Mouse (Mus musculus): Measurements from ENCODE around the gene Olfr288.
A peak's percentile ranks its signal among the peaks of the same experiment; 100 is the strongest.

The Olfr288 gene

DNA sequence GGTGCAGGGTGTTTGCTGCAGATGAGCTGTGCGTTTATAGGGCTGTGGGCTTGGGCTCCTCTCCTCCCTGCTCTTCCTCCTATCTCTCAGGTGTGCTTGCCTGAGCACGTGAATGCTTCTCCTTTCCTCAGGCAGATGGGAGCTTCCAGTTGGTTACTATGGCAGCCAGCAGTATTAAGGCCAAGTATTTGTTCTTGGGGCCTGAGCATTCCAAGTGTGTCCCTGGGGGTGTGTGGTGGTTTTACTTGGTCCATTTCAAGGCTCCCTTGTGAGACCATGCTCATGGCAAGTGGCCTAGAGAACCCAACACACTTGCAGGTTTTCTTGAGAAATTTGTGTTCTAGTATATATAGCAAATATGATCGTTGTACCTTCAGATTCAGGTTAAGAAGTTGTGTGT is at the start of gene Olfr288:
TSS of gene Olfr288 (minus strand) at position 101 of the 400 bp plus-strand sequence.
- no peak for DNase-seq (ENCODE audit: low spot score)

DNA sequence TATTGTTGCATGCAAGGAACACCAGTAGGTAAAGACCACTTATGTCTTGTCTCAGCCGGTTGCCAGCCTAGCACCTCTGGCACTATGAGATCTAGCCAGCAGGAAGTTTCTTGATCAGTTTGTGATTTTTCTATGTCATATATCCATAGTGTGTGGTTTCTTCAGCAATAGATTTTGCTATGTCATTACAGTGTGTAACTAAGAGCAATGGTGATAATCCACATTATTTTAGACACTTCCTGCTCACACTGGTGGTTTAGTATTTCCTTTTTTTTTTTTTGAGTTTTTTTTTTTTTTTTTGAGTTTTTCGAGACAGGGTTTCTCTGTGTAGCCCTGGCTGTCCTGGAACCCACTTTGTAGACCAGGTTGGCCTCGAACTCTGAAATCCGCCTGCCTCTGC is 40.1 kb upstream of the Olfr288 start:
- DNase-seq (ENCODE audit: low spot score): no peak

DNA sequence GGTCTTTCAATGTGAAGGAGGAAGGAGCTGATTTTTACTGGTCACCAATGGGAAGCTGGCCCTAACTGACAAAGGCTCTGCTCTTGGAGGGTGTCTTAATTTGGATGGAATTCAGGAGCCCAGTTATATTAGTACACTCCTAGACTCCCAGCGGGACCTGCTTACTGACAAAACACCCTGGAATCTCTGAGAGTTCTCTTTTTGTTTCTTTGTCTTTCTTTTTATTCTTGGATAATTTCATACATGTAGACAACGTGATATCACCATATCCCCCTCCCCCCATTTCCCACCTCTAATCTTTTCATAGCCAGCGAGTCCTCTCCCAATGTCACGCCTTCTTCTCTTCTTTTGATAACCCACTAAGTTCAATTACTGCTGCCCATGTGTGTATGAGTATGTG is 39.0 kb upstream of the Olfr288 start, which contains the start of gene Olfr286:
TSS of gene Olfr286 (minus strand) at position 101 of the 400 bp plus-strand sequence.
- no peak for DNase-seq (ENCODE audit: low spot score)

DNA sequence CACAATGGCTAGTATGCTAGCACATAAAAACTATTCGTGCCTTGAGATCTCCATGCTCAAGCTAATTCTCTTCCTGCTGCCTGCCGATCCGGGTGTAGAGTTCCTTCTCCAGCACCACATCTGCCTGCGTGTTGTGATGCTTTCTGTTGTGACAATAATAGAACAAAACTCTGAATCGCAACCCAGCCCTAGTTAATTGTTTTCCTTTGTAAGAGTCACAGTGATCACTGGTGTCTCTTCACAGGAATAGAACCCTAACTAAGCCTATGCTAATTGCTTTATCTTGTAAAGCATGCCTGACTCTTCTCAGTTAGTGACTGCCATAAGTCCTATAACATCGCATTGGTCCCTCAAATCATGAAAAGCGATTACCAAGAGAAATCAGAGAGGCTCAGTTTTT is 30.8 kb upstream of the Olfr288 start:
- DNase-seq (ENCODE audit: low spot score): no peak

DNA sequence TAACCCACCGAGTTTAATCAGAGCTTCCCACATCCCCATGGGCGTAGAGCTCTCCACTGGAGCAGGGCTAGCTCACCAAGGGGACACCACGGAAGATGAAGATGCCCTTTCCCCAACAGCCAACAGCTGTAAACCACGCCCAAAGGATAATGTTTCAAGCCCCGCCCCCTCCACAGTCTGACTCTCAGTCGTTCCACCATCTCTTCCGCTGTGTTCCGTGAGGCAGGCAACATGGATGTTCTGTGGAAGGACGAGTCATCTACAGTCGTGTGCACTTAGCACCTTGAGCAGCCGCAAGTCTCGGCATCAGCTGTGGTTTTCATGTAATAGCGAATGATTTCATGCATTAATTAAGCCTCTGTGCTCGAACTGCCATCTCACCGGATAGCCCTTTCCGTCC is 30.3 kb upstream of the Olfr288 start:
- no peak for DNase-seq (ENCODE audit: low spot score)

- no peak for DNase-seq (ENCODE audit: low spot score)
Observed at GRCm38 (mm10) chr15:98222377-98222776, 27.0 kb upstream of the Olfr288 start.

- DNase-seq (ENCODE audit: low spot score): no peak
Observed at GRCm38 (mm10) chr15:98220877-98221276, 25.5 kb upstream of the Olfr288 start, which contains the start of the genes Gm44579 and Olfr287. Gene Gm44579, minus strand, starts transcription at chr15:98220977. Gene Olfr287, minus strand, starts transcription at chr15:98221056.

DNA sequence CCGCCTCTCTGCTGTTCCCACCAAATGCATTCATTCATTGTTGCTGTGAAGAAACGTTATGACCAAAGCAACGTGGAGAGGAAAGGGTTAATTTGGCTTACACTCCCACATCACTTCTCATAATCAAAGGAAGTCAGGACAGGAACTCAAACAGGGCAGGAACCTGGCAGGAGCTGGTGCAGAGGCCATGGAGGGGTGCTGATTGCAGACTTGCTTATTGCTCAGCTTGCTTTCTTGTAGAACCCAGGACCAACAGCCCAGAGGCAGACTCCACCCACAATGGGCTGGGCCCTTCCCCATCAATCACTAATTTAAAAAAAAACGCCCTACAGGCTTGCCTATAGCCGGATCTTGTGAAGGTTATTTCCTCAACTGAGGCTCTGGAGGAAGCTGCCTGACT is 18.8 kb upstream of the Olfr288 start:
- DNase-seq (ENCODE audit: low spot score): no peak

- DNase-seq (ENCODE audit: low spot score): no peak
Observed at GRCm38 (mm10) chr15:98213336-98213870, 18.1 kb upstream of the Olfr288 start.

DNA sequence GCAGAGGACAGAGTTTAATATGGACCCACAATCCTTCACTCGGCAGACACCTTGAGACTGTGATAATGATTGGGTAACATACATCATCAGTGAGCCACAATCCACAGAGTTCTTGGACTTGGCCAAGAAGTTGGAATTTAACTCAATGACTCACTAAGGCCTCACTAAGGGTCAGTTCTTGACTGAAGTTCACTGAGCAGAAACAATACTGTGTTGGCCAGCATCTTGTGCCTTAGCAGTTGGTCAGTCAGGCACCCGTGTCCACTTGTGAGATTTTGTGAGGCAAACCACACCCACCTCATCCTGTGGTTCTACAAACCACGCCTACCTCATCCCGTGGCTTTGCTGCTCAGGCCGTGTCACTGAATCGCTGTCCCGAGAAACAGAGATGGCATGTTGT is 14.3 kb upstream of the Olfr288 start:
- no peak for DNase-seq (ENCODE audit: low spot score)

- DNase-seq (ENCODE audit: low spot score): no peak
Observed at GRCm38 (mm10) chr15:98184456-98184855, 10.9 kb downstream of the Olfr288 start.

GRCm38 (mm10) chr15:98181856-98182570 is 13.3 kb downstream of the Olfr288 start:
- DNase-seq (ENCODE audit: low spot score): no peak

- peak; percentile 98 for DNase-seq (ENCODE audit: low spot score)
Observed at GRCm38 (mm10) chr15:98181132-98181711, 14.1 kb downstream of the Olfr288 start.

GRCm38 (mm10) chr15:98180567-98181131 is 14.7 kb downstream of the Olfr288 start:
- peak; percentile 34 for DNase-seq (ENCODE audit: low spot score)

DNA sequence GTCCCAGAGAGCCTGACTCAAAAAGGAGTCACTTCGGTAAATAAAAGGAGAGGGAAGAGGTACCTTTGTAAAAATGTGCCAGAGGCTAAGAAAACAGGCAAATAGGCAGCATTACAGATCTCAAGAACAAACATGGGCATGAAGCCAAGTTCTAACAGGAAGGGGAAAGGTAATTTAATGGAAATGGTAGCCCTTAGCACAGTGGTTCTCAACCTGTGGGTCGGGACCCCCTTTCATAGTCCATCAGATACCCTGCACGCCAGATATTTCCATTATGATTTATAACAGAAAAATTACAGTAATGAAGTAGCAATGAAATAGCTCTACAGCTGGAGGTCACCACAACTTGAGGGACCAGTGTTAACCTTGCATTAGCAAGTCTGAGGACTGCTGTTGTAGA is 18.0 kb downstream of the Olfr288 start:
- DNase-seq (ENCODE audit: low spot score): no peak

GRCm38 (mm10) chr15:98173821-98174220 is 21.5 kb downstream of the Olfr288 start:
- peak; percentile 80 for DNase-seq (ENCODE audit: low spot score)

DNA sequence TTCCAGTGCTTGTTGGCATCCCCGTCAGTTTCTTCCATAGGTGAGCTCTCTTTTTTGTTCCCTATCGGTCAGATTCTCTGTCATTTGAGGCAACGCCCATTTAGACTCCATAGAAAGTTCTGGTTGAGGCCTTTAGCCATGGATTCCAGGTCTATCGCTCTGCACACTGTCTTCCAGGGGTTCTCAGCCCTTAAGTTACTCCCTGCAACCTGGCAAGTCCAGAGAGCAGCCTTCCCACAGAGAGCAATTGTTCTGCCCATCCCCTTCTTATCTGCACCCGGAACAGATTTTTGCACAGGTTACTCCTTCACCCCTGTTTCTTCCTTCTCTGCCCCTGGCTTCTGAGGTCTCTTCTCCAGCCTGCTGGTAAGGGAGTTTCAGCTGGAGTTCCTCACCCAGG is 23.2 kb downstream of the Olfr288 start:
- DNase-seq (ENCODE audit: low spot score): no peak

DNA sequence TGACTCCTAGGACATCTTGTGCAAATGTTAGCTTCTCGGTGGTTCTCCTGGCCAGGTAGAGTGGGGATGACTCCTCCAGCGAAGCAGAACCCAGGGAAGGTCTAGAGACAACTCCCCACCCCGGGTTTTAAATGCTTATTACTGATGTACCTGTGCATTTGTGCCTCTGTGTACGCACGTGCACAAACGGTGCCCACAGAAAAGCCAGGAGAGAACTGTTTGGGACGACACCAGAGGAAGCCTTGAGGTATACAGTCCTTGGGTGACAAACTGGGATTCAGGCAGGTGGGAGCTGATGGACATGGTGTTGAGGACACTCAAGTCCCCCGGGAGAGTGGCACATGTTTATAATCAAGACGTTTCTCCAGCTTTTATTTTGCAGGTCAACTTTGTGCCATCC is 24.4 kb downstream of the Olfr288 start:
- no peak for DNase-seq (ENCODE audit: low spot score)

DNA sequence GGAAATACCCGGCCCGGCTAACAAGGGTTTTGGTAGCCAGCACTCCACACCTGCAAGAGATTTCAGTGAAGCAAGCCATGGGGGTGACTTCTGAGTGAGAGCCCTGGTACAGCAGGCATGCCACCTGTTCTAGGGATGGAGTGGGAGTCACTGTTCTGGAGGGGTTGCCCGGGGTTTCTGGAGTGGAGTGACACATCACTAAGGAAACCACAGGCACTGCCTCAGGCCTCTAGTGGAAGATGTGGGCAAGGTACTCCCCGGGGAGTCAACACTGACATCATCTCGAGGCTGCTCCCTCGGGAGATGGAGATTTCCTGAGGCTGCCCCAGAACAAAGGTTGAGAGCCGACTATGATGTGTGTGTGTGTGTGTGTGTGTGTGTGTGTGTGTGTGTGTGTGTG is 25.0 kb downstream of the Olfr288 start:
- peak; percentile 96 for DNase-seq (ENCODE audit: low spot score)

DNA sequence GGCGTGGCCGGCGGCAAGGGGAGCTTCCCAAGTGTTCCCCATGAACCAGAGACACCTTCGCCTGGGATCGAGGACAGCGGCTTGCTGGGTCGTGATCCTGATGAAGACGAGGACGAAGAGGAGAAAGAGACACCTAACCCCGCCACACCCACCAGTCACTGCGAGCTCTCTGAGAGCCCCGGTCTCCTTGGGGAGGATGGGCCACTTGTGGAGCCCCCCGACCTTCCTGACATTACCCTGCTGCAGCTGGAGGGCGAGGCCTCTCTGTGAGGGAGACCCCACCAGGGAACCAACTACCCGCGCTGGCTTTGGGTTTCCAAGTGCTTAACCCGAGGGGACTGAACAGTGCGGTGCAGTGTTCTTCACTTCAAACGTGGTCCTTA is 26.7 kb downstream of the Olfr288 start:
- no peak for DNase-seq (ENCODE audit: low spot score)

DNA sequence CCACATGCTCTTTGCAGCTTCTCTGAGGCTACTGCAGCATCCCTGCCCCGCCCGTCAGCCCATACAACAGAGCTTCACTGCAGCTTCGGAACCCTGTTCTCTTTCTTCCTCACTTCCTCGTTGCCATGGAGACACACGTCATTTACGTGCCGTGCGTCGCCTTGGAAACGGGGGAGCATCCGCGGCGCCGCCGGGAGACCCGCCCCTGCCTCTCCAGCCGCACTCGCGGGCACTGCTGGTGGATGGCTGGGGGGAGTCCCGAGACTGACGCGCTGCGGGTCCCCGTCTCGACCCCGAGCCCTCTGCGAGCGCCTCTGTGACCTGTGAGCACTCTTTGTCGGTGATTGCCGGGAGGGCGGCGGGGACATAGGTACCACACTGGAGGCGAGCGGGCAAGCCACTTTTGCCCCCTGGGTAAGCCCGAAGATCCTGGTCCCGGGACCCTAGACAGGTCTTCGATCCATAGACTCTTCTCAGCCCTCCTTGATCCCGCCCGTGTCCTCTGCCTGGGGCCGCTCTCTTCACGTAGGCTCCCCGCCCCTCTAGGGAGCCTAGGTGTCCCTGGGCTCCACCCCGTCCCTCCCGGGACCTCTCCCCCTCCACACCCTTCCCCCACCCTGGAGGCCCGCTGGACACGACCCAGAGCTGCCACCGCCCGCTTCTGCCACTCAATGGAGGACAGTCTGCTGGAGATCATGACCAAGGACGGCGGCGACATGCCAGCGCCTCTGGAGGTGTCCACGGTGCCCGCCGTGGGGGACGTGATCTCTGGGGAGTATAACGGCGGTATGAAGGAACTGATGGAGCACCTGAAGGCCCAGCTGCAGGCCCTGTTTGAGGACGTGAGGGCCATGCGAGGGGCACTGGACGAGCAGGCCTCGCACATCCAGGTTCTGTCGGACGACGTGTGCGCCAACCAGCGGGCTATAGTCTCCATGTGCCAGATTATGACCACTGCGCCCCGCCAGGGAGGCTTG is 27.4 kb downstream of the Olfr288 start:
- peak; percentile 98 for DNase-seq (ENCODE audit: low spot score)
